Mouse (Mus musculus) thymus, adult 18-20 months (tissue): ENCODE measurements around the gene Coasy.

ENCODE experiments used
- DNase-seq, 2 experiments: peaks; one replicate each; pipeline ENCODE4 v3.0.0; 2022; ENCODE audit warnings: mixed read lengths in 2 of 2

Coasy gene

GRCm38 (mm10) chr11:101082208-101083082, at the start of gene Coasy:
Coasy (plus strand) TSS chr11:101082565.
- peak; percentile 71 to 79 for DNase-seq

GRCm38 (mm10) chr11:101033856-101034500, 48.4 kb upstream of the Coasy start:
- no peak for DNase-seq

GRCm38 (mm10) chr11:101034614-101035327, 47.6 kb upstream of the Coasy start:
- no peak for DNase-seq

- no peak for DNase-seq
These were observed 47.1 kb upstream of the Coasy start for GRCm38 (mm10) chr11:101035328-101035695.

GRCm38 (mm10) chr11:101037795-101038194, 44.6 kb upstream of the Coasy start:
- no peak for DNase-seq

- no peak for DNase-seq
These were observed 36.5 kb upstream of the Coasy start for GRCm38 (mm10) chr11:101045826-101046225.

GRCm38 (mm10) chr11:101046440-101046839, 35.9 kb upstream of the Coasy start:
- no peak for DNase-seq

- no peak for DNase-seq
These were observed 34.9 kb upstream of the Coasy start for GRCm38 (mm10) chr11:101047502-101047901.

GRCm38 (mm10) chr11:101050359-101050758, 32.0 kb upstream of the Coasy start:
- no peak for DNase-seq

- no peak for DNase-seq
These were observed 31.3 kb upstream of the Coasy start for GRCm38 (mm10) chr11:101051051-101051493.

- no peak for DNase-seq
These were observed 30.7 kb upstream of the Coasy start for GRCm38 (mm10) chr11:101051617-101052016.

- DNase-seq = no peak
These were observed 29.5 kb upstream of the Coasy start for GRCm38 (mm10) chr11:101052751-101053473.

GRCm38 (mm10) chr11:101053974-101054373, 28.4 kb upstream of the Coasy start:
- DNase-seq = no peak

- DNase-seq = no peak
These were observed 26.9 kb upstream of the Coasy start for GRCm38 (mm10) chr11:101055418-101055817.

GRCm38 (mm10) chr11:101056885-101057284, 25.5 kb upstream of the Coasy start:
- DNase-seq = no peak

- peak; percentile 62 to 75 for DNase-seq
These were observed 24.5 kb upstream of the Coasy start for GRCm38 (mm10) chr11:101057860-101058259.

GRCm38 (mm10) chr11:101058726-101059125, 23.6 kb upstream of the Coasy start:
- no peak for DNase-seq

- DNase-seq = no peak
These were observed 22.9 kb upstream of the Coasy start for GRCm38 (mm10) chr11:101059473-101059872.

GRCm38 (mm10) chr11:101060126-101060525, 22.2 kb upstream of the Coasy start:
- no peak for DNase-seq

- DNase-seq = no peak
These were observed 21.3 kb upstream of the Coasy start for GRCm38 (mm10) chr11:101061049-101061448.

- DNase-seq = no peak
These were observed 20.0 kb upstream of the Coasy start for GRCm38 (mm10) chr11:101062165-101062884.
